Mouse (Mus musculus): ENCODE measurements at regions not wholly inside any gene's neighbourhood (a gene's known extent, or its start where the extent isn't known, plus 50 kb on each side); places are given as distances from the start of the nearest gene placed in this dataset.

DNA sequence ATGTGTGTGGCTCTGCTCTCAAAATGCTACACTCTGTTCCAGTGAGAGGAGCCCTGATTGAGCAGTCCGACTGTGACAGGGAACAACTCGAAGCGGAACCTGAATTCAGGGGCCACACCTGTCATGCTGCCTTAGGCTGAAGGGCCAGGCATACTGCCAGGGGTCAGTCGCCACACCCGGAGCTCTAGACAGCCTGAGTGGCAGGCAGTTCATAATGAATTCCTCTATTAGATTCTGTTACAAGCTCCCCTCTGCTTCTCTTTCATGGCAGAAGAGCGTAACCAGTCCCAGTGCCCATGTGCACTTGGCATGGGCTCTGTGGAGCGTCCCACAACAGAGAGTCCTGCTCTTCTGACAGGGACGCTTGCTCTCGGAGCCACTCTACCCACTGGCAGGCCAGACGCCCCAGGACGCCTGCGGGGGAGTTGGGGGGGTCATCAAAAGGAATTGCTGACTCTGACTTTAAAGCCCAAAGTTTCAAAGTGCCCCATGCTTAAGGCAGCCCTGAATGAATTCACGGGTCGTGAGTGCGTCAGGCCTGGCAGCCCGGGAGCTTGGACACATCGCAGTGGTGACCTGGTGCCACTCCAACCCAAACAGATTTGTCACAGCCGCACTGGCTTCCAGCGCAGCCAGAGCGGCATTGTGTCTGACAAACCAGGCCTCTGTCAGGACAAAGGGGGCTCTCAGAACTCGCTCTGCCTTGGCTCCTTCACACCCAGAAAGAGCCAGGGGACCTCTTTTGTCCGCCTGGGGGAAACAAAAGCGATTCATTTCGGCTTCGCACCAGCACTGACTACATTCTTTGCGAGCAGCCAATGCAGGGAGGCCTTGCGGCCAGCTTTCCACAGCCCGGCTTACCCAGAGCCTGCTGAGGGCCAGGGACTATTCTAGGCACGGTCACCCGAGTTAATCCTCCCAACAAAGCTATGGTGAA, 144.1 kb downstream of the Nufip1 start:
- H3K4me2 ChIP-seq (replicated peaks) = peak overlapping the region; percentile 27; the same call in 1 of the 2 replicates
- H3K27me3 ChIP-seq (replicated peaks) = no peaks in the 10 kb centered on the region
- 0 out of 2 replicates have a peak overlapping the region, but pooled peaks have one; percentile 22 for H3K9ac ChIP-seq
- no peaks in the 10 kb centered on the region for H3K36me3 ChIP-seq
- peak overlapping the region; percentile 65 for H3K27ac ChIP-seq
- H3K4me1 ChIP-seq = peaks cover 31% of the 10 kb centered on the region
- WGBS = 11% methylated on average over 30 of the region's 30 CpGs
- H3K9me3 ChIP-seq = no peaks in the 10 kb centered on the region
- no peak overlapping the region for H3K4me3 ChIP-seq
- ATAC-seq (ENCODE audit: low FRiP score, low read depth) = peak; percentile 91

DNA sequence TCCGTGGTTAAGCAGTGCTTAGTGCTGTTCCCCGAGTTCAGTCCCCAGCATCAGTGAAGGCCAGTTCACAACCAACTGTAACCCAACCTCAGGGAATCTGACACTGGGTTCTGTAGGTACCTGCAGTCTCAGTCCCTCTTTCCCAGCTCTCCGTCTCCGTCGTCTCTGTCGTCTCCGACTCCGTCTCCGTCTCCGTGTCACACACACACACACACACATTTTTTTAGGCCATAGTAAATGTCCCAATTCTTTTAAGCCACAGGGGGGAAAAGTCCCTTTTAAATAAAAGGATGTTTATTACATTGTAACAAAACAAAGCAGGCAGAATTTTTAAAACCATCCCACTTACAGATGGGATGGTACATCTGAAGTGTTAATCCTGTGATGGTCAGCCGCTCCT, 145.3 kb downstream of the Nufip1 start:
- no peaks in the 10 kb centered on the region for H3K36me3 ChIP-seq
- H3K27ac ChIP-seq = peak overlapping the region; percentile 65; the same call in 1 of the 2 replicates
- H3K4me2 ChIP-seq (replicated peaks) = no peak overlapping the region
- H3K27me3 ChIP-seq (replicated peaks) = no peaks in the 10 kb centered on the region
- H3K9ac ChIP-seq = no peak overlapping the region
- ATAC-seq (ENCODE audit: low FRiP score, low read depth) = no peak
- H3K4me3 ChIP-seq = no peak overlapping the region
- H3K9me3 ChIP-seq = no peaks in the 10 kb centered on the region
- 74% methylated on average over 11 of the region's 11 CpGs for WGBS
- H3K4me1 ChIP-seq = peaks cover 31% of the 10 kb centered on the region

DNA sequence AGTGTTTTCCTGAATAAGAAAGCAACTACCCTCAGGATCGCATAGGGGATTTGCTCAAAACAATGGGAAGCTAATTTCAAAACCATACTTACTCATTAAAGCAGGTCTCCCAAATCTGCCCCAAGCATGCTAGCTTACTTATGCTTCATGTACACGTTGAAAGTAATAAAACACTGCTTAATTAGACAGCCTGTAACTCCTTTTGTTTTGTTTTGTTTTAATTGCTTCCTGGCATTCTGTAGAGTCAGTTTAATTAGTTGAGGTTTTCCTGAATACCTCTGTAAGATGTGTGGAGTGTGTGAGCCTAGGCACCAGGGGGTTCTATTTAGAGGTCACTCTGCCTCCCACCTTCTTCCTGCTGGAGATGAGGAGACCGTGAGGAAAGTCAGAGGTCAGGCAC, 147.9 kb downstream of the Nufip1 start:
- Histone ChIP-seq H3K27ac (no peak overlapping the region), H3K4me1 (peaks cover 29% of the 10 kb centered on the region), H3K9ac (no peak overlapping the region), H3K27me3 (replicated peaks) (no peaks in the 10 kb centered on the region), H3K36me3 (no peaks in the 10 kb centered on the region), H3K9me3 (no peaks in the 10 kb centered on the region), H3K4me3 (no peak overlapping the region), H3K4me2 (replicated peaks) (no peak overlapping the region)
- ATAC-seq (ENCODE audit: low FRiP score, low read depth) = no peak
- 13% methylated on average over 3 of the region's 3 CpGs for WGBS

DNA sequence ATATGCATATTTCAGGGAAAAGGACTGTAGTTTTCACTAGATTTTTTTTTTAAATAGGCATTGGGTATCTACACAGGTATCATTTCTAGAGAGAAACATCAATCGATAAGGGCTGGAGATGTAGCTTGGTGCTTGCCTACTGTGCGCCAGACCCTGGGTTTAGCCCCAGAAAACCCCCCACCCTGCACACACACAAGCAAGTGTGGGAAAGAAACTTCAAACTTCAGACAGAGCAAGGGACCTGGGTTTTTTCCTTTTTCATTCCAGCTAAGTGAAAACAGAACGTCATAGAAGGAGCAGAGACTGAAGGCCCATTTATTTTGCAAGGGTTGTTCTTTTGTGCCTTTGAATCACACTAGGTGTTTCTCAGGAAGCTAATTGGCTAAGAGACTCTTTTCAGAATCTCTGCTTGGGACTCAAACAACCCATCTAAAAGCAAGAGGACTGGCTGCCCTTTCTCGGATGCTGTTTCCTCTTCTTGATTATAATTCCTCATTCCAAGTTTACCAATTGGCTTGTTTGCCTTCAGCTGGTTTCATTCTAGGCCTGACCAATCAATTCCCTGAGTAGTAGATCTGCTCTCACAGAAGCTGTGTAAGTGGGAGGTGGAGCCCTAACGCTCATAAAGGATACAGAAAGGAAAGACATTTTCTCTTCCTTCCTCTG, 150.1 kb downstream of the Nufip1 start:
- Histone ChIP-seq H3K4me2 (replicated peaks) (no peak overlapping the region), H3K4me1 (peaks cover 10% of the 10 kb centered on the region; the same call in 1 of the 2 replicates), H3K36me3 (no peaks in the 10 kb centered on the region), H3K4me3 (no peak overlapping the region), H3K9ac (no peak overlapping the region), H3K27me3 (replicated peaks) (no peaks in the 10 kb centered on the region), H3K27ac (no peak overlapping the region), H3K9me3 (no peaks in the 10 kb centered on the region)
- WGBS = 70% methylated on average over 5 of the region's 5 CpGs
- ATAC-seq (ENCODE audit: low FRiP score, low read depth) = no peak

DNA sequence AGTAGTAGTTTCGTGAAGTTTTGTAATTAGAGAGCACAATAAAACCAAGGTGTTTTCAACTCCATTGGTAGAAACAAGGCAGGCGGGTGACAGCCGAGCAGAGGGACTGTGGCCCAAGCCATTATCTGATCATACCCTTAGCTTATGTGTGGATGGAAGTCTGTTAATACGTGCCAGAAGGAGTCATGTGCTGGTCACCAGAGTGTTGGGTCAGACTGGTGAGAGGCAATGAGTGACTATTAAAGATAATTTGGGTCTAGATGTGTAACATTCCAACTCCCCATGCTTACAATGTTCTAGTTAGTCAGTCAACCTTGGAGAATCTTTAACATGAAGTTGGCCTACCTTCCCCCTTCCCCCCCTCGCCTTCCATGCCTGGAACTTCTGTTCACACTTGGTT, 151.1 kb upstream of the Tsc22d1 start:
- ATAC-seq (ENCODE audit: low FRiP score, low read depth) = no peak
- Histone ChIP-seq H3K9me3 (0 out of 2 replicates have a peak, but pooled peaks cover 3% of the 10 kb centered on the region), H3K27ac (no peak overlapping the region), H3K36me3 (no peaks in the 10 kb centered on the region), H3K4me3 (no peak overlapping the region), H3K9ac (no peak overlapping the region), H3K4me2 (replicated peaks) (no peak overlapping the region), H3K27me3 (replicated peaks) (no peaks in the 10 kb centered on the region), H3K4me1 (no peaks in the 10 kb centered on the region)
- WGBS = 96% methylated on average over 5 of the region's 5 CpGs

DNA sequence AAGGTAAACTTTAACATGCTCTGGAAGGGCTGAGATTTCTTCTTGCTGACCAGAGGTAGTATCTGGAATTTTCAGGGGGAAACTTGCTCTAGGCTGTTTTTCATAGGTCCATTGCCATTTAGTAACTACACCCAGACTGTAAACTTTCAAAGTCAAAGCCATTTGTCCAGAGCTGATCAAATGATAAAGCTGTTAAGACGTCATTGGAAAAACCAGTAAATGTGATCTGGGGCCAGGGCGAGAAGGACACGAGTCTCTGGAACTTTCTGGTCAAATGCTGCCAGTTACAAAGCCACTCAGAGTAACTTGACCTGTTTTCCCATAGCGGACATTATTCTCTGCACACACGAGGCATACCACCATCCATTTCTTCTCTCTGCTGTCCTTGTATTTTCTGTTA, 148.9 kb upstream of the Tsc22d1 start:
- Histone ChIP-seq H3K9me3 (0 out of 2 replicates have a peak, but pooled peaks cover 3% of the 10 kb centered on the region), H3K9ac (no peak overlapping the region), H3K4me1 (no peaks in the 10 kb centered on the region), H3K4me2 (replicated peaks) (no peak overlapping the region), H3K27me3 (replicated peaks) (no peaks in the 10 kb centered on the region), H3K36me3 (no peaks in the 10 kb centered on the region), H3K4me3 (no peak overlapping the region), H3K27ac (no peak overlapping the region)
- WGBS = 92% methylated on average over 5 of the region's 5 CpGs
- ATAC-seq (ENCODE audit: low FRiP score, low read depth) = no peak

DNA sequence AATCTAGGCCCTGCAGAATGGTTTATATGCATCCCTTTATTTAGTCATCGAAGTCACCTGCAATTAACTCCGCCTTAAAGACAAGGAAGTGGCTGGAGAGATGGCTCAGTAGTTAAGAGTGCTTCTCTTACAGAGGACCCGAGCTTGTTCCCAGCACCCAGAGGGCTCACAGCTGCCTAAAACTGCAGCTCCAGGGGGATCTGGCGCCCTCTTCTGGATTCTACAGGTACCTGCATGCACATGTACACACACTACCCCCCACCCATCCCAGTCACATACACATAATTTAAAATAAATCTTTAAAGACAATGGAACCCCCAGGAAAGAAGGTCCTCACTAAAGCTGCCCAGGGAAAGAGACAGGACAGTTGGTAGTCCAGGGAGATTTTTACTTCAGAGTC, 148.5 kb upstream of the Tsc22d1 start:
- Histone ChIP-seq H3K27ac (no peak overlapping the region), H3K27me3 (replicated peaks) (no peaks in the 10 kb centered on the region), H3K4me1 (no peaks in the 10 kb centered on the region), H3K9ac (no peak overlapping the region), H3K4me3 (no peak overlapping the region), H3K4me2 (replicated peaks) (no peak overlapping the region), H3K9me3 (0 out of 2 replicates have a peak, but pooled peaks cover 3% of the 10 kb centered on the region), H3K36me3 (no peaks in the 10 kb centered on the region)
- WGBS = 84% methylated on average over 4 of the region's 4 CpGs
- ATAC-seq (ENCODE audit: low FRiP score, low read depth) = no peak

DNA sequence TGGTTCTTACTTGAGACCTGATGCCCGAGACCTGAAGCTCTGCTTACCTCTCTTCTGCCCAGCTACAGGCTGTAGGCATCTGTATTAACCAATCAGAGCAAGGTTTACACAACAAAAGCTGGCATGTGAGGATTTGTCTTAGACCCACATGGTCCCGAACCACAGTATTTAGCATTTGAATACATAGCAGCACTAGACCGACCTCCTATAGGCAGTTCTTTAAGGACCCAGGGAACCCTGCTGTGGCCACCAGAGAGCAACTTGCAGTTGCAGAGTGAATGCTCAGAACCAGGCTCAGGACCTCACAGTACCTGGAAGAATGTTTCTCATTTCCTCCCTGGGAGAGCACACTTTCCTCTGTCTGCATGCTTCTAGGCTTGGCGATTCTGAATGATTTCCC, 147.7 kb upstream of the Tsc22d1 start:
- no peaks in the 10 kb centered on the region for H3K27me3 ChIP-seq (replicated peaks)
- ATAC-seq (ENCODE audit: low FRiP score, low read depth) = no peak
- H3K9ac ChIP-seq = no peak overlapping the region
- H3K4me2 ChIP-seq (replicated peaks) = no peak overlapping the region
- H3K4me3 ChIP-seq = no peak overlapping the region
- H3K9me3 ChIP-seq = 0 out of 2 replicates have a peak, but pooled peaks cover 3% of the 10 kb centered on the region
- 14% methylated on average over 4 of the region's 4 CpGs for WGBS
- no peaks in the 10 kb centered on the region for H3K36me3 ChIP-seq
- no peaks in the 10 kb centered on the region for H3K4me1 ChIP-seq
- no peak overlapping the region for H3K27ac ChIP-seq

DNA sequence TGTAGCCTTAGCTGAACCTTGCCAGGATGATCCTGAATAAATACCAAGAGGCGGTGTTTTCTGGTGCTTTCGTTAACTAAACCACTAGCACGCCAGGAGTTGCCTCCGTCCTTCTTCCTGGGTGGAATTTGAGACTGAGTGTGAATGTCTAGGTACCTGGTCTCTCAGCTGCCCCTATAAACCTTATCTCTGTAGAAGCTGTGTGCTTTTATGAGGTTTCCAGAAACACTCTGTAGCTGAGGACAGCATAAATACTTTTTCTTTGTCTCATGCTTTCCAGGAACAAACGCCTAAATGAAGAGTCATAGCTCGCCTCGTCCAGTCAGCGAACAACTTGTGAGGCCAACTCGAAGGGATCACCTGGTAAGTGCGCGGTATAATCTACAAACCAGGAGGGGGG, 143.6 kb upstream of the Tsc22d1 start:
- H3K4me3 ChIP-seq = no peak overlapping the region
- H3K9me3 ChIP-seq = 0 out of 2 replicates have a peak, but pooled peaks cover 2% of the 10 kb centered on the region
- no peaks in the 10 kb centered on the region for H3K36me3 ChIP-seq
- 88% methylated on average over 11 of the region's 11 CpGs for WGBS
- H3K27me3 ChIP-seq (replicated peaks) = no peaks in the 10 kb centered on the region
- no peak for ATAC-seq (ENCODE audit: low FRiP score, low read depth)
- no peak overlapping the region for H3K27ac ChIP-seq
- no peak overlapping the region for H3K9ac ChIP-seq
- H3K4me1 ChIP-seq = no peaks in the 10 kb centered on the region
- H3K4me2 ChIP-seq (replicated peaks) = no peak overlapping the region

DNA sequence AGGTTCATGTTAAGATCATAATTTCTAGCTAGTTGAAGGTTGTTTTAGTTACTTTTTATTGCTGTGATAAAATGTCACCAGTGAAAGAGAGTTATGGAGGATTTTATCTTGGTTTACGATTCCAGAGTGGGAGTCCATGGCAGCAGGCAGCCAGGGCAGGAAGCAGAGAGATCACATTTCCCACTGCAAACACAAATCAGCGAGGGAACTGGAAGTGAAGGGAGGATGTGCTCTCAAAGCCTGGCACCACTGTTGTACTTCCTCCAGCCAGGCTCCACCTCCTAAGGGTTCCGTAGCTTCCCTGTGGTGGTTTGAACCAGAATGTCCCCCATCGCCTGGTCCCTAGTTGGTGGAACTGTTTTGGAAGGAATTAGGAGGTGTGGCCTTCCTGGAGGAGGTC, 141.9 kb upstream of the Tsc22d1 start:
- H3K4me2 ChIP-seq (replicated peaks) = no peak overlapping the region
- WGBS = 81% methylated on average over 4 of the region's 4 CpGs
- no peaks in the 10 kb centered on the region for H3K27me3 ChIP-seq (replicated peaks)
- H3K9ac ChIP-seq = no peak overlapping the region
- H3K27ac ChIP-seq = no peak overlapping the region
- H3K4me3 ChIP-seq = no peak overlapping the region
- no peak for ATAC-seq (ENCODE audit: low FRiP score, low read depth)
- no peaks in the 10 kb centered on the region for H3K36me3 ChIP-seq
- H3K4me1 ChIP-seq = no peaks in the 10 kb centered on the region
- no peaks in the 10 kb centered on the region for H3K9me3 ChIP-seq

DNA sequence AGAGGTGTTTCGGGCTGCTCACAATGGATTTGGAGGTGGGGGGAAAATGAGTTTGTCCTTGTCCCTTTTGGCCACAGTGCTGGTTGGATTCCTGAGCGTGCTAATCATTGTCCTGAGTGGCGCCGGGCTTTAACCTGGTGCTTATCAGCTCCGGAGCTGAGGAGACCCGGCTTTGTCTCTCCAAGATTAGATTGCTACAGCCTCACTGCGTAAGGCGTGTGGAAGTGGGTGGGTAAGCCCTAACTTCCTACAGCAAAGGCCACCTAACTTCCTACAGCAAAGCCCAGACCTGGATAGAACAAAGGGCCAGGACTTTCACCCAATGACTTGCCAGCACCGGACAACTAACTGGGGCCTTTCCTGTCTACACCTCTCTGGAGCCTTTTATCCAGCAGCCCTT, 138.1 kb upstream of the Tsc22d1 start:
- ATAC-seq (ENCODE audit: low FRiP score, low read depth) = no peak
- no peaks in the 10 kb centered on the region for H3K36me3 ChIP-seq
- H3K9ac ChIP-seq = no peak overlapping the region
- peaks cover 3% of the 10 kb centered on the region; the same call in 1 of the 2 replicates for H3K4me1 ChIP-seq
- no peak overlapping the region for H3K4me3 ChIP-seq
- H3K27ac ChIP-seq = no peak overlapping the region
- H3K4me2 ChIP-seq (replicated peaks) = no peak overlapping the region
- no peaks in the 10 kb centered on the region for H3K27me3 ChIP-seq (replicated peaks)
- 95% methylated on average over 9 of the region's 9 CpGs for WGBS
- no peaks in the 10 kb centered on the region for H3K9me3 ChIP-seq

DNA sequence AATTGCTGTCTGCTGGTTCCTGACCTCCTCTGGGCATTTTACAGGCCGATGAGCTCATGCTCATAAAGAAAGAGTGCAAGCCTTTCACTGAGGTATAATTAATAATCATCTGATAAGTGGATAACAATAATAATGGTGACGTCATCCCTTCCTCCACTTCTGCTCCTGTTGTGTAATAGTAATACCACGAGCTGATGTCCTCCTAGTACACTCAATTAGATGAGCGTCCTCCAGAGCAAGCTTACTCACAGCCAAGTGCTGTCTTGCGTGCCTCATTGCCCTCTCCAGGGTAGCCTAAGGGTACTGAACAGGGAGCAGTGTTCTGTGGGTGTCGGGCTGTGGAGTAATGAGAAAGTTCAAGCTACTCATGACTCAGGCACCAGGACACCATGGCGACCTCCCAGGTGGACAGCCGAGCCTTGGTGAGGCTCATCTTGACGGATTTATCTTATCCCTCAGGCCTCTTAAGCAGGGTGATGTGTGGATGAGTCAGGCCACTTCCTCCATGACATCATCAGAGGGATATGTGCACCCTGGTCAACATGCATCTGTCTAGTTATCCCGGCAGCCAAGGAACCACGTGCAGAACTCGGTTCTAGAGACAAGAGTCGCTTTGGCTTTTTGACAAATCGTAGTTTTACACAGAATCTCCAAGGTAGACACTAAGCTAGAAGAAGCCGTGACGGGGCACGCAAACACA, 135.9 kb upstream of the Tsc22d1 start:
- H3K36me3 ChIP-seq = no peaks in the 10 kb centered on the region
- H3K4me2 ChIP-seq (replicated peaks) = no peak overlapping the region
- no peaks in the 10 kb centered on the region for H3K27me3 ChIP-seq (replicated peaks)
- WGBS = 91% methylated on average over 17 of the region's 17 CpGs
- H3K4me1 ChIP-seq = peaks cover 10% of the 10 kb centered on the region; the same call in 1 of the 2 replicates
- no peak overlapping the region for H3K27ac ChIP-seq
- H3K9me3 ChIP-seq = no peaks in the 10 kb centered on the region
- H3K9ac ChIP-seq = no peak overlapping the region
- no peak for ATAC-seq (ENCODE audit: low FRiP score, low read depth)
- no peak overlapping the region for H3K4me3 ChIP-seq
